Mouse (Mus musculus): ENCODE data around the gene Nxph3.

DNA sequence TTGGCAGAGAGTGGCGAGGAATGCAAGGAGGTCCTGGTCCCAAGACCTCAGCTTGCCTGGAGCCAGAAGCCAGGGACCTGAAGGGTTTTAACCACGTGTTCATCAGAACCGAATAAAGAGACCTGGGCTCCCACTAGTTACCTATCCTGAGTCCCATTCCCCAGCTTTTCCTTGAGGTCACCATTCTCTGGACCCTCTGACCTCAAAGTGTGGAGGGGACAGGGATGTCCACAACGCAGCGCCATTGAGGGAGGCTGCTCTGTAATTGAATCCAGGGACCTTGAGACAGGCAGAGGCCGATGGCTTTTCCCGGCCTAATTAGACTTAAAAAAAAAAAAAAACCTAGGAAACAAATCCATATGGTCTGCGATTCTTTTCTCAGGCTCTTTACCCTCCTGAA is 40.9 kb upstream of the Nxph3 start:
- TF ChIP-seq CTCF (IDR thresholded peaks at IDR 0.05; ENCODE audit: low read depth) (no peak), EP300 (IDR thresholded peaks at IDR 0.05; ENCODE audit: low read depth) (no peak)

All from liver, embryonic 14.5 days (tissue).